8 mouse cellular contexts compared by ENCODE assay signal in the genomic region with DNA sequence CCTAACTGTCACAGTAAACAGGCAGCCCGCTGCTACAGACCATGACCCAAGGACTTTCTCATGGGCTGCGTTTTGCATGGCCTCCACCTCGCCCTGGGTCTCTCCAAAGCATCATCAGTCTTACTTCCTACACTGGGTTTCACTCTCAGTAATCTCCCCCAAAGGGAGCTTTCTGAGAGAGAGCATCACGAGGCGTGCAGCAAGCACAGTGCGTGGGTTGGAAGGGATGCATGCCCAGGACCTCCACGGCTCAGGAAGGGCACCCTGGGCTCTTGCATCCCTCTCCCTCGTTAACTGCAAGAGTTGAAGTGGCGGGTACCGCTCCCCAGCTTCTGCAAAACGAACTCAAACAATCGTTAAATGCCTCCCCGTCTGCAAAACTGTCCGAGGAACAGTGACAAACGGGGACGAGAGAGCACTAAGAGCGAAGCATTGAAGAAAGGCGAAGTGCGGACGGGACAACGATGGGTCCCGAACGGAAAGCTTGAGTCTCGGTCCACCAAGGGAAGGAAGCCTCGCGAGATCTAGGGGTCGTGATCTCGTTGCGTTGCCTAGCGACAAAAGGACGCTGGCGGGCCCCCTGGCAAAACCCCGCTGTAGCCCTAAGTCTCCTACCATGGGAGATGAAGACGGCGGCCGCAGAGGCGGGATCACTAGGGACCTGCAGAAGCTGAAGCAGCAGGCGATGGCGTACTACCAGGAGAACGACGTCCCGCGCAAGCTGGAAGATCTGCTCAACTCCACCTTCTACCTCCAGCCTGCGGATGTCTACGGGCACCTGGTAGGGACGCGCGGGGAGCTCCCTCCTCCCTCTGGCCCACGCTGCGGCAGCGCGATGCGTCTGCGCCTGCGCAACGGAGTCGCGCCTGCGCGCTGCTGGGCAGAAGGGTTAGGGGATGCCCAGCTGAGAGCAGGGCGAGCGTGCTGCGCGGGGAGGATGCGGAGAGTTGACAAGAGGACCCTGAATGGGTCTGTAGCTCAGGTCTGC. TPM values are rescaled to one million over a fixed set of nuclear protein-coding genes. Genes with fewer than 3 reads are reported as not detected.
DNase-seq lines count a peak whose midpoint lies in the region; ATAC-seq lines count a peak whose summit lies in the region.

A gene (plus strand): TSS at position 585 of the 988 bp plus-strand sequence.
A gene (minus strand): TSS at position 814 of the 988 bp plus-strand sequence.

- H3K9me3 ChIP-seq in intestine, embryonic 15.5 days = no peaks in the 10 kb centered on the region
- H3K9me3 ChIP-seq in midbrain, embryonic 10.5 days (replicated peaks) = no peaks in the 10 kb centered on the region

- no peaks in the 10 kb centered on the region for H3K27me3 ChIP-seq in intestine, embryonic 15.5 days (replicated peaks)
- H3K27me3 ChIP-seq in midbrain, embryonic 10.5 days (ENCODE audit: low read depth, poor library complexity, severe bottlenecking) = peaks cover 28% of the 10 kb centered on the region

- peak; percentile 96 to 99 for DNase-seq in adrenal gland, adult (ENCODE audit: inconsistent age in 2 of 2, low spot score in 1 of 2)
- DNase-seq in embryo, embryonic 10 days (ENCODE audit: low spot score) = peak; percentile 98
- peak; percentile 90 to 98 for DNase-seq in gastrocnemius, postnatal 36 days
- DNase-seq in left cerebral cortex, postnatal 25 days (ENCODE audit: low spot score in 2 of 2) = peak; percentile 96
- DNase-seq in midbrain, embryonic 10.5 days (ENCODE audit: low spot score) = peak; percentile 97
- DNase-seq in right cerebral cortex, postnatal 4 days = peak; percentile 92

- H3K4me2 ChIP-seq in intestine, embryonic 15.5 days (replicated peaks) = peak within 1 kb of the TSS; percentile 89

- peak within 1 kb of the TSS; percentile 65 for H3K9ac ChIP-seq in intestine, embryonic 15.5 days

- peaks cover 7% of the 10 kb centered on the region; the same call in 1 of the 2 replicates for H3K4me1 ChIP-seq in intestine, embryonic 15.5 days (replicated peaks)
- H3K4me1 ChIP-seq in midbrain, embryonic 10.5 days = peaks cover 20% of the 10 kb centered on the region

- H3K27ac ChIP-seq in intestine, embryonic 15.5 days = peak within 1 kb of the TSS; percentile 65; the same call in 1 of the 2 replicates
- peak within 1 kb of the TSS; percentile 91 for H3K27ac ChIP-seq in midbrain, embryonic 10.5 days (replicated peaks)

- ATAC-seq in intestine, embryonic 15.5 days = peak; percentile 98
- no peak for ATAC-seq in erythroid progenitor cell, adult 5-6 weeks (replicated peaks; ENCODE audit: low FRiP score, poor library complexity, severe bottlenecking)

- intact Hi-C loops in gastrocnemius, postnatal 36 days (cut with DNase I) = no loop called here
- intact Hi-C loops in left cerebral cortex, postnatal 25 days (cut with DNase I) = loop anchor here (5.0 kb wide), 1 partner anchor 134 kb away; a partner anchor contains a TSS

- under 1% methylated on average over 65 of the region's 65 CpGs for WGBS in intestine, embryonic 15.5 days
- under 1% methylated on average over 65 of the region's 65 CpGs for WGBS in midbrain, embryonic 10.5 days

- H3K36me3 ChIP-seq in intestine, embryonic 15.5 days = no peaks in the 10 kb centered on the region
- H3K36me3 ChIP-seq in midbrain, embryonic 10.5 days = no peaks in the 10 kb centered on the region

- peak within 1 kb of the TSS; percentile 73 for H3K4me3 ChIP-seq in intestine, embryonic 15.5 days (replicated peaks)
- peak within 1 kb of the TSS; percentile 74 for H3K4me3 ChIP-seq in midbrain, embryonic 10.5 days

RNA-seq across cellular contexts. Expression of the first gene that starts in this region (rescaled TPM):
- total RNA-seq in gastrocnemius, postnatal 36 days (2021) = not detected
- polyA plus RNA-seq in intestine, embryonic 15.5 days (2015; fragmentation: Nextera tagmentation; extraction: Ambion mirVana) = 0.24 and 0.40 TPM in 2 replicates
- total RNA-seq in left cerebral cortex, postnatal 25 days (2021) = 1 to 10 TPM; 2.2 to 2.3 TPM
- 0.43 and 0.54 TPM in 2 replicates for polyA plus RNA-seq in midbrain, embryonic 10.5 days (2016; fragmentation: Nextera tagmentation; extraction: Ambion mirVana)
- total RNA-seq in erythroid progenitor cell, adult 5-6 weeks (2015; ENCODE audit: low replicate concordance) = not detected in 2 replicates
- total RNA-seq in erythroid progenitor cell, adult 5-6 weeks (2017; ENCODE audit: low replicate concordance) = not detected in 2 replicates

RNA-seq across cellular contexts. Expression of the second gene that starts in this region (rescaled TPM):
- total RNA-seq in gastrocnemius, postnatal 36 days (2021) = 1 to 10 TPM; 4.0 to 6.4 TPM
- polyA plus RNA-seq in intestine, embryonic 15.5 days (2015; fragmentation: Nextera tagmentation; extraction: Ambion mirVana) = 4.9 and 5.6 TPM in 2 replicates
- 100 to 1,000 TPM; 211 to 218 TPM for total RNA-seq in left cerebral cortex, postnatal 25 days (2021)
- polyA plus RNA-seq in midbrain, embryonic 10.5 days (2016; fragmentation: Nextera tagmentation; extraction: Ambion mirVana) = 10.8 and 15.3 TPM in 2 replicates
- not detected in 2 replicates for total RNA-seq in erythroid progenitor cell, adult 5-6 weeks (2015; ENCODE audit: low replicate concordance)
- total RNA-seq in erythroid progenitor cell, adult 5-6 weeks (2017; ENCODE audit: low replicate concordance) = not detected in 2 replicates

Comparison
In these comparisons a context has a peak if more than half of its experiments do, and no peak if none do; other contexts are left out.
1. RNA of the second gene that starts in this region (total RNA-seq): 211 to 218 TPM in left cerebral cortex, postnatal 25 days; 4.0 to 6.4 TPM in gastrocnemius, postnatal 36 days and not detected in erythroid progenitor cell, adult 5-6 weeks; every median in the first group is over 10 times any median in the second.
2. Peak in every context shown above with its lines, with median percentiles within 50 percentile points of each other: DNase-seq.